Mouse (Mus musculus) MEL (cell line): Measurements from ENCODE around the gene Pparg. TPM values are rescaled to one million over a fixed set of nuclear protein-coding genes. Genes with fewer than 3 reads are reported as not detected.

Source experiments
- DNase-seq: peaks from one replicate; pipeline ENCODE4 v3.0.0; 2011; ENCODE audit warnings: low read depth, low spot score
- H3K27ac ChIP-seq: 2 replicates; pipeline ENCODE4 v1.5.1; 2012; ENCODE audit warnings: low read depth, mild to moderate bottlenecking, control low read depth, low read length, moderate library complexity; ENCODE audit not compliant: control insufficient read depth
- H3K27me3 ChIP-seq, 2 experiments: fragments of 150-350 bp in 1 of 2; sonication (generic) in 1 of 2; 2 replicates each; pipeline ENCODE4 v1.6.1; 2012; ENCODE audit warnings: low read length in 2 of 2, mild to moderate bottlenecking in 2 of 2, improper control_type of control experiment in 1 of 2, moderate library complexity in 1 of 2; ENCODE audit not compliant: insufficient read depth in 2 of 2, control insufficient read depth in 1 of 2
- H3K36me3 ChIP-seq, 2 experiments: 2 replicates each; pipeline ENCODE4 v1.6.1; 2012 to 2014; ENCODE audit warnings: low read length in 2 of 2, improper control_type of control experiment in 1 of 2, inconsistent platforms in 1 of 2, mild to moderate bottlenecking in 1 of 2; ENCODE audit not compliant: insufficient read depth in 2 of 2, control insufficient read depth in 1 of 2
- H3K4me1 ChIP-seq, 2 experiments: fragments of 150-350 bp in 1 of 2; sonication (generic) in 1 of 2; 2 replicates each; pipeline ENCODE4 v1.6.1; 2012; ENCODE audit warnings: low read length in 2 of 2, improper control_type of control experiment in 1 of 2, mild to moderate bottlenecking in 1 of 2; ENCODE audit not compliant: insufficient read depth in 2 of 2, control insufficient read depth in 1 of 2
- H3K4me3 ChIP-seq, 2 experiments: fragments of 150-350 bp in 1 of 2; sonication (generic) in 1 of 2; 2 replicates each; pipeline ENCODE4 v1.5.1; 2012; ENCODE audit warnings: low read depth in 2 of 2, low read length in 2 of 2, mild to moderate bottlenecking in 2 of 2, moderate library complexity in 2 of 2, control low read depth in 1 of 2, improper control_type of control experiment in 1 of 2; ENCODE audit not compliant: control insufficient read depth in 1 of 2, insufficient read depth in 1 of 2
- H3K79me2 ChIP-seq: 2 replicates; pipeline ENCODE4 v1.6.1; 2012; ENCODE audit warnings: mild to moderate bottlenecking, low read length, moderate library complexity; ENCODE audit not compliant: control insufficient read depth, poor library complexity, insufficient read depth
- H3K9ac ChIP-seq: 2 replicates; pipeline ENCODE4 v1.6.1; 2012; ENCODE audit warnings: low read depth, mild to moderate bottlenecking, control low read depth, low read length, moderate library complexity; ENCODE audit not compliant: control insufficient read depth, poor library complexity, severe bottlenecking
- H3K9me3 ChIP-seq: fragments of 150-350 bp; sonication (generic); replicated peaks from 2 replicates; pipeline ENCODE4 v1.6.1; 2012; ENCODE audit warnings: mild to moderate bottlenecking, low read length, improper control_type of control experiment, moderate library complexity; ENCODE audit not compliant: insufficient read depth
- E2F4 ChIP-seq: IDR thresholded peaks from 2 replicates; pipeline ENCODE4 v1.6.1; 2011; ENCODE audit warnings: low read depth, low read length, improper control_type of control experiment, borderline replicate concordance
- ETS1 ChIP-seq: IDR thresholded peaks from 2 replicates; pipeline ENCODE4 v1.6.1; 2012; ENCODE audit warnings: low read depth, mild to moderate bottlenecking, inconsistent platforms, low read length, improper control_type of control experiment, moderate library complexity
- GABPA ChIP-seq: IDR thresholded peaks from 2 replicates; pipeline ENCODE4 v1.6.1; 2012; ENCODE audit warnings: low read depth, mild to moderate bottlenecking, inconsistent platforms, low read length, improper control_type of control experiment, moderate library complexity
- GATA1 ChIP-seq: IDR thresholded peaks from 2 replicates; pipeline ENCODE4 v1.6.1; 2011; ENCODE audit warnings: low read depth, low read length, improper control_type of control experiment
- HCFC1 ChIP-seq: IDR thresholded peaks from 2 replicates; pipeline ENCODE4 v1.6.1; 2012; ENCODE audit warnings: low read depth, mild to moderate bottlenecking, inconsistent platforms, low read length, improper control_type of control experiment, moderate library complexity
- JUND ChIP-seq: IDR thresholded peaks from 2 replicates; pipeline ENCODE4 v1.6.1; 2011; ENCODE audit warnings: low read depth, mild to moderate bottlenecking, improper control_type of control experiment, low read length
- MAZ ChIP-seq: IDR thresholded peaks from 2 replicates; pipeline ENCODE4 v1.6.1; 2012; ENCODE audit warnings: low read depth, mild to moderate bottlenecking, inconsistent platforms, low read length, improper control_type of control experiment
- MEF2A ChIP-seq: IDR thresholded peaks from 2 replicates; pipeline ENCODE4 v1.6.1; 2014; ENCODE audit warnings: low read depth, mild to moderate bottlenecking, inconsistent platforms, low read length, improper control_type of control experiment; ENCODE audit not compliant: poor library complexity, insufficient replicate concordance, severe bottlenecking; ENCODE audit errors: extremely low read depth
- MXI1 ChIP-seq: IDR thresholded peaks from 2 replicates; pipeline ENCODE4 v1.6.1; 2011; ENCODE audit warnings: mild to moderate bottlenecking, low read depth, low read length, improper control_type of control experiment
- MYB ChIP-seq: IDR thresholded peaks from 2 replicates; pipeline ENCODE4 v1.6.1; 2011; ENCODE audit warnings: mild to moderate bottlenecking, low read depth, low read length, improper control_type of control experiment
- MYC ChIP-seq: IDR thresholded peaks from 2 replicates; pipeline ENCODE4 v1.6.1; 2011; ENCODE audit warnings: low read depth, mild to moderate bottlenecking, low read length, improper control_type of control experiment, moderate library complexity
- NRF1 ChIP-seq: IDR thresholded peaks from 2 replicates; pipeline ENCODE4 v1.6.1; 2014; ENCODE audit warnings: low read depth, mild to moderate bottlenecking, inconsistent platforms, low read length, improper control_type of control experiment, moderate library complexity; ENCODE audit not compliant: poor library complexity, insufficient read depth, severe bottlenecking
- POLR2A ChIP-seq, 2 experiments: IDR thresholded peaks; 2 replicates each; pipeline ENCODE4 v1.6.1; 2011 to 2012; ENCODE audit warnings: low read length in 2 of 2, mild to moderate bottlenecking in 2 of 2, control low read depth in 1 of 2, improper control_type of control experiment in 1 of 2, low read depth in 1 of 2, moderate library complexity in 1 of 2; ENCODE audit not compliant: control insufficient read depth in 1 of 2, insufficient read depth in 1 of 2, poor library complexity in 1 of 2
- POLR2AphosphoS2 ChIP-seq: IDR thresholded peaks from 2 replicates; pipeline ENCODE4 v1.6.1; 2011; ENCODE audit warnings: low read length, improper control_type of control experiment
- RAD21 ChIP-seq: IDR thresholded peaks from 2 replicates; pipeline ENCODE4 v1.6.1; 2011; ENCODE audit warnings: mild to moderate bottlenecking, low read depth, low read length, improper control_type of control experiment
- SMC3 ChIP-seq: IDR thresholded peaks from 2 replicates; pipeline ENCODE4 v1.6.1; 2011; ENCODE audit warnings: low read depth, low read length, improper control_type of control experiment
- TBP ChIP-seq: IDR thresholded peaks from 2 replicates; pipeline ENCODE4 v1.8.0; 2011; ENCODE audit warnings: low read depth, low read length, improper control_type of control experiment
- UBTF ChIP-seq: IDR thresholded peaks from 2 replicates; pipeline ENCODE4 v1.6.1; 2012; ENCODE audit warnings: low read depth, mild to moderate bottlenecking, inconsistent platforms, low read length, improper control_type of control experiment, moderate library complexity, borderline replicate concordance; ENCODE audit not compliant: insufficient read depth
- USF2 ChIP-seq, 2 experiments: IDR thresholded peaks; 2 replicates each; pipeline ENCODE4 v1.6.1; 2011 to 2012; ENCODE audit warnings: improper control_type of control experiment in 2 of 2, low read length in 2 of 2, borderline replicate concordance in 1 of 2, inconsistent platforms in 1 of 2, low read depth in 1 of 2, mild to moderate bottlenecking in 1 of 2; ENCODE audit not compliant: insufficient read depth in 1 of 2
- polyA plus RNA-seq, 2 experiments: library from polyadenylated mRNA; stranded (reverse) in 1 of 2; unstranded in 1 of 2; fragments of >175 nt in 1 of 2; fragments of >200 nt in 1 of 2; gene quantifications; 2 replicates each; pipeline versions ENCODE4 v1.2.1 to v1.2.4; 2012; ENCODE audit warnings: low replicate concordance in 2 of 2, low read depth in 1 of 2; ENCODE audit not compliant: insufficient read length in 2 of 2, insufficient read depth in 1 of 2, missing spikeins in 1 of 2
- total RNA-seq: library from RNA; depleted of rRNA; stranded (reverse); fragments of 300-350 nt; gene quantifications from 2 replicates; pipeline ENCODE4 v1.2.3, GENCODE M21; 2012

Pparg gene
- total and polyA plus RNA-seq, 3 experiments: 0.08 to 0.15 TPM; not detected in 1

DNA sequence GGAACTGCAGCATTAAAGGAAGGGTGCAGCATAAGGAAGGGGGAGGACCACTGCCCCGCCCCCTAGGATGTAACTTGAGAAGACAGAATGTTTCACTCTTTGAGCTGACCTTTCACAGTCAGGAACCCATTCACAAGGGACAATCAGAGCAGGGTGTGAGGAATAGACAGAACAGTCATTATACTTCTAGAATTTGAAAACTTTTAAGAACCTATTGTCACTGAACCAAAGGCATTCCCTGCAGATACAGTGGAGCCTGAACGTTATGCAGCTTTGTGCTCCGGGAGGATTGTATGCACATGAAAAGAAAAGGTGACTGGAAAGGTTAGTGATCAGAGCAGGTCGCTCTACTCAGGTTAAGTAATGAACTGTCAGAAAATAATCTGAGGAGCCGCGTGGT lies 25.2 kb upstream of the Pparg start:
- Histone ChIP-seq H3K4me1 (no peaks in the 10 kb centered on the region), H3K36me3 (no peaks in the 10 kb centered on the region), H3K79me2 (no peaks in the 10 kb centered on the region), H3K9me3 (no peaks in the 10 kb centered on the region), H3K27ac (no peak overlapping the region), H3K4me3 (no peak overlapping the region), H3K9ac (no peak overlapping the region), H3K27me3 (peaks cover 0 to 5% of the 10 kb centered on the region in 2 experiments; a peak in 3 of 4 replicates)
- TF ChIP-seq NRF1 (no peak), MYB (no peak), GATA1 (no peak), RAD21 (no peak), POLR2A (IDR thresholded peaks at IDR 0.05; ENCODE audit: control insufficient read depth in 1 of 2, insufficient read depth in 1 of 2, low read depth in 1 of 2, low read length in 2 of 2, poor library complexity in 1 of 2) (no peak)
- no peak for DNase-seq

DNA sequence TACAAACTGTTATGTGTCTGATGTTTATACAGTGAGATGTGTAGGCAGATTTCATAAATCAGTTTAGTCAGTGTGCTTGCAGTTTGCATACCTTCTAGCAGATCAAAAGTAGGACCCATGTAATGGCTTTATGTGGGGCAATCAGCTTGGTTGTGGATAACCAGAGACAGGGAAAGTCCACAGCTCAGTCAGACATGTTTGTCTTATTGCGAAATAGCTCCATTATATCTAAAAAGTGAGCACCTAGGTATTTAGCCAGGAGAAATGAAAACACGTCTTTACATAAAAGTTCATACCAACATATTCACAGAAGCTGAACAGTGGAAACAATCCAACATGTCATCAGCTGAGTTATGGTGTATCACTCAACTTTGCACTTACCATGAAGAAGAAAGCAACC lies 20.7 kb upstream of the Pparg start:
- TF ChIP-seq E2F4: no peak
- TF ChIP-seq POLR2AphosphoS2: no peak
- no peak for TF ChIP-seq GATA1
- no peak for TF ChIP-seq SMC3
- TF ChIP-seq NRF1: no peak
- TF ChIP-seq HCFC1: no peak
- TF ChIP-seq TBP: no peak
- TF ChIP-seq MYC: no peak
- TF ChIP-seq MAZ: no peak
- TF ChIP-seq JUND: no peak
- no peak for TF ChIP-seq UBTF
- TF ChIP-seq ETS1: no peak
- no peak for TF ChIP-seq MEF2A
- no peak for TF ChIP-seq USF2 (IDR thresholded peaks at IDR 0.05; ENCODE audit: borderline replicate concordance in 1 of 2, insufficient read depth in 1 of 2, low read depth in 1 of 2, low read length in 2 of 2)
- TF ChIP-seq GABPA: no peak
- TF ChIP-seq MXI1: no peak

More for the DNA sequence above, 20.7 kb upstream of the Pparg start:
- Histone ChIP-seq H3K9ac (no peak overlapping the region), H3K27me3 (peaks cover 0 to 4% of the 10 kb centered on the region in 2 experiments; a peak in 3 of 4 replicates), H3K4me1 (no peaks in the 10 kb centered on the region), H3K36me3 (no peaks in the 10 kb centered on the region), H3K4me3 (no peak overlapping the region), H3K79me2 (no peaks in the 10 kb centered on the region), H3K9me3 (no peaks in the 10 kb centered on the region), H3K27ac (no peak overlapping the region)
- DNase-seq: no peak
